Mouse (Mus musculus): Measurements from ENCODE around the gene Srpr.

The Srpr gene

GRCm38 (mm10) chr9:35188700-35189099 is 11.3 kb upstream of the Srpr start:
- DNase-seq (ENCODE audit: low spot score) = no peak

- no peak for DNase-seq (ENCODE audit: low spot score)
These were observed 6.9 kb upstream of the Srpr start for GRCm38 (mm10) chr9:35192983-35193542.

GRCm38 (mm10) chr9:35194048-35194447 is 5.9 kb upstream of the Srpr start:
- DNase-seq (ENCODE audit: low spot score) = no peak

GRCm38 (mm10) chr9:35197625-35198024 is 2.4 kb upstream of the Srpr start:
- no peak for DNase-seq (ENCODE audit: low spot score)

DNA sequence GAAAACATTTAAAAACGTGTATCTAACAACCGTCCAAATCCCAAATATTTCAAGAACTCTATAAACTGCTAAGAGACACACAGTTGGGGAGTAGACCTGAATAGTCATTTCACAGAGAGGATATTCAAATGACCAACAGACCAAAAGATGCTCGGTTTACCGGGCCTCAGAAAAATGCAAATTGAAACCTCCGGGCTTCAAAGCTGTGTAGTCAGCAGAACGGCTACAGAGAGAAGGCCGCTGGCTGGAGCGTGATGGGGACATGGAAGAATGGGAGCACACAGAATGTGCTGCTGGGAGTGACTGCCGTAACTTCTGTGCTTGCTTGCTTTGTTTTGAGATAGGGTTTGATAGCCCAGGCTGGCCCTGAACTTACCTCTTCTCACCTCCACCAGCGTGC is 1.6 kb upstream of the Srpr start:
- no peak for DNase-seq (ENCODE audit: low spot score)

DNA sequence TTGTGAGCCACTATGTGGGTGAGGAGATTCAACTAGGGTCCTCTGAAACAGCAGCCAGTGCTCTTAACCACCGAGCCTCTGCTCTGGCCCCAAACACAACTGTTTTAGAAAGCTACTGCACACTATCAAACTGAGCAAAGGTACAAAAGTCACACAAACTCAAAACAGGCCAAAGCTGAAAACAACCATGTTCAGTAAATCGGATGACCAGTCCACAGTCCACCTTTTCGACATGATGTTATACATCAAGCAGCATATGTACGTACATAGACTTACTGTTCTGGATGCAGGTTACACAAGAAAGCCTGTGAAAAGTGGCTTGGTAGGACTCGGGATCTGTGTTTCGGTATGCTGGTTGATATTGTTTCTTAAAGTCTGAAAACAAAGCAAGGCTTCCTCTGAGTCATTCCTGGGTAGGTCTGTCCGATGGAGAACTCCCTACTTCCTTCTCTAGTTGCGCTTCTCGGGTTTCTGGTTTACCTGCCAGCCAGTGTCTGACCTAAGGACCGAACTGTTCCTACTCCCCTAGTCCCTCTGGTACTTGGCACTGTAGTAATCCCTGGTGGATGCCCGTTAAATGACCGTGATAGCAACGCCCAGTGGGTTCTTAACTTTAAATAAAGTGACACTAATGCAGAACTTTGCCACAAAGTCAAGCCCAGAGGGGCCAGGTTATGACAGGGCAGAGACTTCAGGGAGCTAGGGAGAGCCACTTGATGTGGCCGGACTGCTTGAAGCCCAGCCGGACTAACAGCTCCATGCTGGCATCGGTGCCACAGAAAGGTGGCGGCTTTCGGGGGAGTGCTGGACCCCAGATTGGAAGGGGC is 817 bp upstream of the Srpr start:
- no peak for DNase-seq (ENCODE audit: low spot score)

- no peak for DNase-seq (ENCODE audit: low spot score)
These were observed 620 bp downstream of the Srpr start for GRCm38 (mm10) chr9:35200529-35201060.

GRCm38 (mm10) chr9:35203536-35203935 is 3.6 kb downstream of the Srpr start:
- no peak for DNase-seq (ENCODE audit: low spot score)

GRCm38 (mm10) chr9:35204421-35204820 is 4.4 kb downstream of the Srpr start:
- no peak for DNase-seq (ENCODE audit: low spot score)

DNA sequence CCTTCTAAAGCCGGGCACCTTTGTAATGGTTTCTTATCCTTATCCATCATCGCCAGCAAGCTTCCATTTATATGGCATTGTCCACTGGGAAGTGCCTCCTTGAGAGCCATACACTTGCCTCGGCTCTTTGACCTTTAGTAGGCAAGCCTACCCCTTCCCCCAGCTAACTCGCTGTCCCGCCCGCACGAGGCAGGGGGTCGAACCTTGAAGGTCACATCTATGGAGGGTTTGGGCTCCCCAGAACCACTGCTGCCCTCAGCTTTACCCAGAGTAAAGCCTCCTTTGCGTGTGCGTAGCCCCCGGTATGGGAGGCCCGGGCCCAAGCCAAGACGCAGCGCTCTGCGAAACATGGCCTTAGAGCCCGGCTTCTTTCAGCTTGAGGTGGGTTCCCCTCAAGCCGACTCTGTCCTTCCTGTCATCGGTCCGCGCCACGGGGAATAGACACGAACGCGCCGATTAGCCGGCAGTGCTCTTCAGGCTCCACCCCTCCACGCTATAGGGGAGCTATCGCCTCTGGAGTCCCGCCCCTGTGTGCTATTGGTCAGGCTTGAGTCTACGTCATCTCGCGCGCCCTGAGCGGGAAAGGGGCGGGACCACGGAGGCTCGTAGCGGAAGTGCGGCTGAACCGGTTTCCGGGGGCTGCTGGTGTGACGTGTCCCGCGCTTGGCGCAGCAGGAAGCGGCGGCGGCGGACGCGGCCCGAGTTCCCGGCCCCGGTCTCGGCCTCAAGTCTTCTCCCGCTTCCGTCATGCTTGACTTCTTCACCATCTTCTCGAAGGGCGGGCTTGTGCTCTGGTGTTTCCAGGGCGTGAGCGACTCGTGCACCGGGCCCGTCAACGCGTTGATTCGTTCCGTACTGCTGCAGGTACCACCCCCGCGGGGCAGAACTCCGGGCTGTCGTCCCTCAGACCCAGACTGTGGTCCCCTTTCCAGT is 10.8 kb downstream of the Srpr start, which contains the start of gene Foxred1:
Gene Foxred1 (minus strand): TSS at position 514 of the 933 bp plus-strand sequence.
- DNase-seq (ENCODE audit: low spot score) = peak; percentile 99

DNA sequence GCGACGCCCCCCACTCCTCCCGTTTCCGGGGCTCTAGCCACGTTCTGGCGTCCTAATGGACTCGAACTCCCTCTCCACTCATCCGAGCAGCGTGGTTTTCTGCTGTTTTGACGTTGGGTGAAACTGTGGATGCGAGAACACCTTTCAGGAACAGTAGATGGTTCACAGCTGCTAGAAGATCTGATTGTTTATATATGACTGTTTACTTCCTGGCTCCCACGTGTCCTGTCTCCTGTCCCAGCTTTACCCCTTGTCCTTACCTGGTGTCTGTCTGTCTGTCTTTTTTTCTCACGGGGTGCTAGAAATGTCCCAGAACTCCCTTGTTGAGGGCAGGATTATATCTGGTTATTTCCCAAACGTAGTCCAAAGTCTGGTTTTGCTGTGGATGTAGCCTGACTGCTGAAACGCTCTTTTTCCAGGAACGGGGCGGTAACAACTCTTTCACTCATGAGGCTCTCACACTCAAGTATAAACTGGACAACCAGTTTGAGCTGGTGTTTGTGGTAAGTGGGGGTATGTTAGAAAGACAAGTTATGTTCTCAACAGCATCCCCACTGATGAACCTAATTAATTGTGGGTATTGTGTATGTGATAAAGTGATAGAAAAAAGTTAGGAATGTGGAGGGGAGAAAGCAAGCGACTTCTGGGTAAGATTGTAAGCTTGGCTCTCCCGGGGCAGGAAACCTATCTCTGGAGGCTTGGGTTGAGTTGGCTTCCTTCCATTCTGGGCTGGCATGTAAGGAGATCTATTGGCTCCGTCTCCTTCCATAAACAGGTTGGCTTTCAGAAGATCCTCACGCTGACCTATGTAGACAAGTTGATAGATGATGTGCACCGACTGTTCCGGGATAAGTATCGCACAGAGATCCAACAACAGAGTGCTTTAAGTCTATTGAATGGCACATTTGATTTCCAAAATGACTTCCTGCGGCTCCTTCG is 11.9 kb downstream of the Srpr start:
- DNase-seq (ENCODE audit: low spot score) = no peak

DNA sequence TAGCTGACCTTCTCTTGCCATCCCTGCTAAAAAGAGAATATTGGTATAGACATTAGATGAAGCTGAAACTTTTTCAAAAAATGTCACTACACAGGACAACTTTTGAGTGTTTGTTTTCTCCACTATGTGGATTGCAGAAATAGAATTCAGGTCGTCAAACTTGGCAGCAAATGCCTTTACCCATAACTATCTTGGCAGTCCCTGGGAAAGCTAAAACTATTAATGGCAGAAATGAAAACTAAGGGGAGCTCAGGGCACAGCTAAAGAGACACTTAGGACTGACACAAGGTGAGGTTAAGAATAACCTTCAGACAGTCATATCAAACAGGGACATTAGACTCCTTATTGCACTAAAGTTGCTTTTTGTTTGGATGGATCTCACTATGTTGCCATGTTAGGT is 18.0 kb downstream of the Srpr start:
- no peak for DNase-seq (ENCODE audit: low spot score)

DNA sequence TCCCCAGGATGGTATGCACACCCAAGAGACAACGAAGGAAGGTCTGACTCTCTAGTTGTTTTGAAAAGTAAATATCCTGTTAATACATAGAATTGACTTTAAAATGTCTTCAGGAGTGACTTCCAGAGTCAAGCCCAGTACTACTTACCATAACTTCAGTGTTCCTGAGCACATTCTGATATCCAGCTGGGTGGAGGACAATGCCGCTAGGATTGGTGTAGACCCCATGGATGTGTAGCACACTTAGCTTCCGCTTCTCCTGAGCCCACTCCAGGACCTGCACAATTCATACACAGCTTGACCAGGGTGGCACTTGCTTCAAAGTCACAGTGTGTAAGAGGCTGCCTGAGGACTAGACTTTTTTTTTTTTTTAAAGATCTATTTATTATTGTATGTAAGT is 23.5 kb downstream of the Srpr start:
- no peak for DNase-seq (ENCODE audit: low spot score)

DNA sequence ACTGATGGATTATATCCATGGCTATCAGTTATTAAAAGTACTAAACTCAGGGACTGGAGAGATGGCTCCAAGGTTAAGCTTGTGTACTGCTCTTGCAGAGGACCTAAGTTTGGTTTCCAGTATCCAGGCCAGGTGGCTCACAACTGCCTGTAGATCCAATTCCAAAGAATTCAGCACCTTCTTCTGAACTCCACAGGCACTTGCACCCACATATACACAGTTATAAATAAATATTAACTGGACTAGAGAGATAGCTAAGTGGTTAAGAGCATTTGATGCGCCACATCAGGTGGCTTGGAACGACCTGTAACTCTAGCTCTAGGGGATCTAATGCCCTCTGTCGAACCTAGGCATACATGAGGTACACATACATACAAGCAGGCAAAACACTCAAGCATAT is 28.7 kb downstream of the Srpr start:
- no peak for DNase-seq (ENCODE audit: low spot score)

DNA sequence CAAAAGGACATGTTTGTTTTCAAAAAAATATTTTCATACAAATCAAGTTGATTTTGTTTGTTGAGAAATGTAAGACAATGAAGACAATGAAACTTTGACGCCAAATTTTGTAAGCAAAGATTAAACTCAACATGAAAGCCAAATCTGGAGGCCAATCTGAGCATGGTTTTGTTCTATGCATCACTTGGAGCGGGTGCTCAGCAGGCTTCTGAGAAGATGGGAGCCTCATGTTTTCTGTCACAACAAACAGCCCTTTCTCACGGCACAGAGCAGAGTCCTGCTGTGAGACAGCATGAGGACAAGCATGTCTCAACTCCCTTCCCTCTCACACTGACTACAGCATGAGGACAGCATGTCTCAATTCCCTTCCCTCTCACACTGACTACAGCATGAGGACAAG is 36.0 kb downstream of the Srpr start:
- no peak for DNase-seq (ENCODE audit: low spot score)

DNA sequence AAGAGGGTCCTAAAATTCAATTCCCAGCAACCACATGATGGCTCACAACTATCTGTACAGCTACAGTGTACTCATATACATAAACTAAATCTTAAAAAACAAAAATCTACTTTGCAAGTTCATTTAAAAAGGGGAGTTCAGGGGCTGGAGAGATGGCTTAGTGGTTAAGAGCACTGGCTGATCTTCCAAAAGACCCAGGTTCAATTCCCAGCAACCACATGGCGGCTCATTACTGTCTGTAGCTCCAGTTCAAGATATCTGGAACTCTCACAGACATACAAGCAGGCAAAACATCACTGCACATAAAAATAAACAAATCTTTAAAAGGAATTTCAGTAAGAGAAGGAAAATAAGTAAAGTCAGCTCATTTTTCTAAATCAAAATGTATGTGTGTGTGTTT is 38.4 kb downstream of the Srpr start:
- DNase-seq (ENCODE audit: low spot score) = no peak

GRCm38 (mm10) chr9:35238915-35239571 is 39.1 kb downstream of the Srpr start:
- no peak for DNase-seq (ENCODE audit: low spot score)

DNA sequence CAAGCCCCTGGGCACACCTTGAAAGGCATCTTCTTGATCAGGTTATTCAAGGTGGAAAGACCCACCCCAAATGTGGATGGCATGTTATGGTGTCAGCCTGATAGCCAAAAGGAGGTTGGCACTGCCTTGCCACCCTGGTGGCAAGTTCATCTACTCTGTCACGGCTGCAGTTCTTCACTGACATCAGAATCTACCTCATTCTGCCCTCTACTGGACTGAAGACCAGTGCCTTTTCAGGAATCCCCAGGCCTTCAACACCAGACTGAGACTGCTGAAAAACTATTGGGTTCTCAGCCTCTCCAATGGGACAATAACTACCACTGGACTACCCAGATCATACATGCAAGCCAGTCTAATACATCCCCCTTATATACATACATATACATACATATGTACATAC is 39.8 kb downstream of the Srpr start:
- no peak for DNase-seq (ENCODE audit: low spot score)

GRCm38 (mm10) chr9:35247405-35247804 is 47.4 kb downstream of the Srpr start:
- no peak for DNase-seq (ENCODE audit: low spot score)

GRCm38 (mm10) chr9:35249476-35249875 is 49.5 kb downstream of the Srpr start:
- DNase-seq (ENCODE audit: low spot score) = no peak

DNA sequence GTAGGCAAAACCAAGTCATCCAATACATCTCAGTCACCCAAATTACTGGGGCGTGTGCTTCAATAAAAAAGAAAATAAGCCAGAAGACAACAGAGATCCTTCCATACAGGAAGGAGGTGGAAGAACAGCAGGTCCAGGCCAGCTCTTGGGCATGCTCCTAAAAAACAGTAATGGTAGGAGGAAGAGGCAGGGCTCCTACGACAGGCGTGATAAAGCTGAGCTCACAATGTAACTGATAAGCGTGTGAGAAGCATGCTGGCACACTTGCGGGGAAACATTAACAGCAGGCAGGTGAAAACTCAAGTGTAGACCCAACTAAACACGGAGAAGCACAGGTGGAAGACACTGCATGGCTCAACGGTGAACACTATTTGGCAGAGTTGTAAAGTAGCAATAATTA is 57.4 kb downstream of the Srpr start:
- no peak for DNase-seq (ENCODE audit: low spot score)

Measured in left cerebral cortex, adult 11 months (tissue).